Mouse (Mus musculus) duodenum, adult 2 months (tissue): ENCODE measurements around the gene Ints6. TPM values are rescaled to one million over a fixed set of nuclear protein-coding genes. Genes with fewer than 3 reads are reported as not detected.

ENCODE experiments used
- polyA plus RNA-seq: library from polyadenylated mRNA; depleted of rRNA; stranded (reverse); fragments of >200 nt; gene quantifications from 2 replicates; pipeline ENCODE4 v1.2.3, GENCODE M21; 2012; ENCODE audit warnings: low replicate concordance; rRNA removed

The Ints6 gene
- 2.9 and 3.3 TPM in 2 replicates for polyA plus RNA-seq

GRCm38 (mm10) chr14:62761036-62761881, at the start of gene Ints6:
Gene Ints6, minus strand, starts transcription at chr14:62761169.

GRCm38 (mm10) chr14:62663367-62663766, 97.6 kb downstream of the Ints6 start, which contains the start of gene Serpine3:
Gene Serpine3, plus strand, starts transcription at chr14:62663667.

Other genes with a start within 250 kb of the Ints6 start
- 1.9 and 4.2 TPM in 2 replicates for gene Fam124a, start 205.4 kb downstream of the Ints6 start, polyA plus RNA-seq
- gene Gm4131, start 194.2 kb downstream of the Ints6 start, polyA plus RNA-seq = not detected in 2 replicates
- not detected in 2 replicates for gene Serpine3, start 97.5 kb downstream of the Ints6 start, polyA plus RNA-seq
- gene Wdfy2, start 76.5 kb upstream of the Ints6 start, polyA plus RNA-seq = 1.4 and 1.8 TPM in 2 replicates
- gene Defb48, start 223.3 kb upstream of the Ints6 start, polyA plus RNA-seq = not detected in 2 replicates
- not detected in 2 replicates for gene Defb47, start 236.9 kb upstream of the Ints6 start, polyA plus RNA-seq